Mouse (Mus musculus): ENCODE measurements around the gene Tmem164.

The Tmem164 gene

DNA sequence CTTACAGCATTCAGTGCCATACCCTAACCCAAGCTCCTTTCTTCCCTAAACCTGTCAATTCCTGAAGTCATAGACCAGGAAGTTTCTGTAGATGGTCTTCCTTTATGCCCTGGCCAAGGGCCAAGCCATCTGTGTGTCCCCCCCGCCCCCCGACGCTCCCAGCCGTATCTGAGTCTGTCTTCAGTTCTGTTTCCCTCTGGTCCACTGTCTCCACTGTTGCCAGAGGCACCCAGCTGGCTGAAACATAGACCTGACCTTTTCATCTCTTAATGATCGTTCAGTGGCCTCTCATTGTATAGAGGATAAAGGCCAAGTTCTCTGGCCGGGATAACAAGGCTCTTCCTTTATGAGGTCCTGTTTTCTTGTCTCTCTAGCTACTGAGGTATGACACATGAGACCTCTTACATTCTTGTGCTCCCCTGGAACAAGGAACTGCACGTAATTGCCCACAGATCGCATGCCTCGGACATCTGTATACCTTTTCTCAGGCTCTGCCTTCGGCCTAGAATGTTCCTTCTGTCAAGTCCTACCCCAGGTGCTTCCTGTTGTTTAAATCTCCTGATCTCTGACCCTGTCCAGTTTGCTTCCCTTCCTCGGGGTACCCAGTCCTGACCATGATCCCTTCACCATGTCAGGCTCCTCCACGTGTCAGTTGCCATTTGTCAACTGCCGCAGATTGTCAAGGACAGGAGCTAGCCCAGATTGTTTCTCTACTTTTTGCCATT lies 147.1 kb downstream of the Tmem164 start:
- no peak for DNase-seq (ENCODE audit: low read depth, low spot score)

DNA sequence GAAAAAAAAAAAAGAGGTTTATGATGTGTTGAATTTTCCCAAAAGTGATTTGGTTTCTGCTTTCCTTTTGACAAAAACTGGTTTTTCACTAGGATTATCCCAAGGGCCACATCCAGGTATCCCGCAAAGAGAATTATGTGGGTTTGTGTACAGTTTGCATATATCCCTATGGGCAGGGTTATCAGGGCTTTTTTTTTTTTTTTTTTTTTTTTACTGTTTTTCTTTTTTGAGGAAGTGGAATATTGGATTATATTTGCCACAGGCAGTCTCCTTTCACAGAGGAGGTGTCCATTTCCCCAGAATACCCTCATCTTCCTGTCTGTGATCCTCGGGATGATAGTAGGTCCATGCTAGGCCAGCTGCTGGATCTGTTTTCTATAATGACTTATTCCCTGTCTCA lies 148.1 kb downstream of the Tmem164 start:
- no peak for DNase-seq (ENCODE audit: low read depth, low spot score)

DNA sequence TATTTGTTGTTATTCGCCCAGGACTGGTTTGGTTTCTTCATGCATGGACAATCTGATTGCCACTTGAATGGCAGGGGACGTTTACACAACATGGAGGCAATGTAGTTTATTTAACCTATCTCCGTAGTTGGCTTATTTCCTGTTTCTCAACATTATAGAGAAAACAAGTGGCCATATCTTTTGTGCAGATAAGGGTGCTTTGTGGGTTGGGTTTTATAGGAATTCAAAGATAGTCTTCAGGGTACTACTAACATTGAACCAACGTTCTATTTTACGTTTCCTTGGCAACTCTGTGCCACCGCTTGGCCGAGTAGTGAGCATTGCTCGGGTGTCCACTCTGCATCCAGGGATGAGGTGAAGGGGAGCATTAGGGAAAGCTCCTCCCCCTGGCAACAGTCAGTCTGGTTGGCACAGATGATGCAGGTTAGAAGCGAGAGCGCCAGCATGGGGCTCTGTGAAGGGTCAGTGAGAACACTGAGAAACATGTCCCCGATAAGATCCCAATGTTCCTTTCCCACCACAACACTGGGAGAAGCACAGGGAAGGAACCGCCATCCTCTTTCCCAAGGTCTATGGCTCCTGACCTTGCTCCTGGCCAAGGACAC lies 148.8 kb downstream of the Tmem164 start:
- no peak for DNase-seq (ENCODE audit: low read depth, low spot score)

DNA sequence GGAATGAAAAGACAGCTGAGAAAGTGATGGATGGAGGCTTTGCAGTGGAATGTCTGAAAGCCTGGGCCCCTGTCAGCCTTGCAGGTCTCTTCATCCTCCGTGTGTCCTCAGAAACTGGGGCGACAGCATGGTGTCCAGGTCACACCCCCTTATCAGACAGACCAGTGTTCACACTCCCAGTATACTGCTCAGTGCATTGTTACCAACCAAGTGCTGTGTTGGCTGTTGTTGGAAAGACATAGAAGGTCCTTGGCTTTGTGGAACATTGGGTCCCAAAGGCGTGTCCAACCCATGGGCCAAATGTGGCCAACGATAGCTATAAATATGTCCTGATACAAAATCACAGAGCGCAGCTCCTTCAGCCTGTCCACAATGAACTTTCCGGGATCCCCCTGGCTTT lies 149.4 kb downstream of the Tmem164 start:
- DNase-seq (ENCODE audit: low read depth, low spot score): no peak

DNA sequence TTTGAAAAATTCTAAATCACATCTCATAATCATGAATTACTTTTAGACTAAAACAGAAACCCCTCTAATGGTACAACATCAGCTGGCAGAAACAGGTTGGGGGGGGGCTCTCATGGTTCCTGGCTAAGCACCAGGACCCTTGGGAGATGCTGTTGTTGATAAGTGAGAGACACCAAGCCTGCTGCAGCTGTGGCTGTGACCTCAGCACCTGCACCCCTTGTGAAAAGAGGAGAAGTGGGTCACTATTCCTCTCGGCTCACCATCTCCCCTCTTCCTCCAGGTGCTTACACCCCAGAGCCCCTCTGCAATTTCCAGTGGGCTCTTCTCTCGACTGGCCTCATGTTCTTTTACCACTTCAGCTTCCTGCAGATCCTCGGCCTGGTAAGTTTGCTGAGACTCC lies 151.0 kb downstream of the Tmem164 start:
- no peak for DNase-seq (ENCODE audit: low read depth, low spot score)

DNA sequence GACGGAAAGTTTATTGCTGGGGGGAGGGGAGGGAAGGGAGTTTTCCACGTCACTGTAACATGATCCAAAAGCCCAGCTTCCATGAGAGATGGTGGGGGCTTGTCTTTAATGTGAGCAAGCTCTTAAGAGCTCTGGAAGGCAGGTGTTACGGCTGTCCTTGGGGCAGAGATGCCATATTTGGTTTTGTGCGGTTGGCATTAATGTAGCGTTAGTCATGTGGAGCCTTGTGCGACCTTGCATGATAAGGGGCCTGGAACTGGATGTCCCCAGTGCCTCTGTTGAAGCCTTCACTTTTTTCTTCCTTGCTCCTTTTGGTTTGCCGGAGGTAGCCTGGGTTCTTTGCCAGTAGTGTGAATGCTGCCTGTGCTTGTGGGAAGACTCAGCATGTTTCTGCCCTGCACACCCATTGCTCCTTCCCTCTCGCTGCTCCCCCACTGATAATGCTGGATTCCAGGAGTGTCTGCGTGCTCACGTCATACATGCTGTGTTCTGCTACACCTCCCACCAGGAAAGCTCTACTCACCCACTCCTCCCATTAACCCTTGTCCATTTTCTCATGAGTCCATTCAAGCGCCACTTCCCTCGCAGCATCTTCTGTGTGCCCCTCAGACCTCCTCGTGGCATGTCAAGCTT lies 152.1 kb downstream of the Tmem164 start:
- DNase-seq (ENCODE audit: low read depth, low spot score): no peak

DNA sequence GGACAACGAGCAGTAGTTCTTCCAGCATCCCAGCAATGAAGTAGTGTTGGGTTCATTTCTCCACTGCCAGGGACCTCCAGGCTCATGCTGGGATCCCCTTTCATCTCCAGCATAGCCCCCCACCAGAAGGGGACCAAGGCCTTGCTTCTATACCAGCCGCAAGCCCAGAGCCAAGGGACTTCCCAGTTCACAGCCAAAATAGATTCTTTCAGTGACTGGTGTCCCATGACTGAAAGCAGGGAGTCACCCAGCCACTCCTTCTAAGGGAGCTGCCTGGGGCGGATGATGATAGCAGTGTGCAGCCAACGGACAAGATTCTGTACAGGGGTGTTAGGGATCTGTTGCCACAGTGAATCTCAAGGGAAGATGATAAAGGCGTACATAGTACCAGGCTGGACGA lies 153.6 kb downstream of the Tmem164 start:
- DNase-seq (ENCODE audit: low read depth, low spot score): no peak

DNA sequence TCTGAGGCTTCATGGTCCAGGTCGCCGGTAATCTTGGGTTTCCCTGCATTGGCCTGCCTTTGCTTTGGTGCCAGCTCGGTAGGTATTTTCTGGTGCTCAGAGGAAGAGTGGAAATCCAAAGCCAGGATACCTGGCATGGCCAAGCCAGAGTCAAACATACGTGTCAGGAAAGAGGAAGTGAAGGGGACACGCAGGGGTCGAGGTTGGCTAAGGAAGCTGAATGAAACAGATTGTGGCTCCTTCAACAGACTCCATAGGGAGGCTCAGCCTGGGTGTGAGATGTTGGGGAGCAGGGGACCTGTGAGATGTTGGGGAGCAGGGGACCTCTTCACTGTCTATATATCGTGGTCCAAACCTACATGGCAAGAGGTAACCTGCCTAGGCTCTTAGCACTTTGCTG lies 155.2 kb downstream of the Tmem164 start:
- no peak for DNase-seq (ENCODE audit: low read depth, low spot score)

DNA sequence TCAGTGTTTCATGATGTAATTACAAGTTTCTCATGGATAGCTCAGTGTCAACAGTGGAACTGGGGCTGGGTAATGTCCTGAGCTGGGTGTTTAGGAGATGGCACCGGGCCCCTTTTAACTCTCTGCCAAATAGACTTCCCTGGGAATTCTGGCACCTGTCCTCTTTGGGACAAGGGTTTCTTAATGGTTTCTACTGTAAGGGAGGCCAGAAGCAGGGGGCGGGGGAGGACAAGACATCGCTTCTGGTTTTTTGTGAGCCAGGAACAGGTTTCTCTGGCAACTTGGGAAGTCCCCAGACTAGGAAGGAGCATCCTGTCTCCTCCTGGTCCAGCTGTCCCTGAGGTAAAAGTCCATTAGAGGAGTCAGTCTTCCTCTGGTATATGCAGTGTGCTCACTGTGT lies 156.1 kb downstream of the Tmem164 start:
- no peak for DNase-seq (ENCODE audit: low read depth, low spot score)

DNA sequence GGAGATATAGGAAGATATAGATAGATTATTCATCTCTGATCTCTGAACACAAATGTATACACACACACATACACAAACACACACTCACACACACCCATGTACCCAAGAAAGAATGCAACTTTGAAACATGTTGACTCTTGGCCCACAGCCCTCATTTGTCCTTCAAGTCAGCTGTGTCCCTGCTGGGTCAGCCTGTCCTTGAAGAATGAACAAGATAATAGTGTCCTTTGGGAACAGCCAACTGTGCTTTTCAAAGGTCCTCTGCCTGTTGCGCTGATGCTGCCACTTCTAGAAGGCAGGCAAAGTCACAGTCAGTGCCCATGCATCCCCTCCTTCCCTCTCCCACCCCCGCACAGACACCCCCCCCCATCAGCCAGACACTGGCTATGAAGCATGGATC lies 157.6 kb downstream of the Tmem164 start:
- no peak for DNase-seq (ENCODE audit: low read depth, low spot score)

DNA sequence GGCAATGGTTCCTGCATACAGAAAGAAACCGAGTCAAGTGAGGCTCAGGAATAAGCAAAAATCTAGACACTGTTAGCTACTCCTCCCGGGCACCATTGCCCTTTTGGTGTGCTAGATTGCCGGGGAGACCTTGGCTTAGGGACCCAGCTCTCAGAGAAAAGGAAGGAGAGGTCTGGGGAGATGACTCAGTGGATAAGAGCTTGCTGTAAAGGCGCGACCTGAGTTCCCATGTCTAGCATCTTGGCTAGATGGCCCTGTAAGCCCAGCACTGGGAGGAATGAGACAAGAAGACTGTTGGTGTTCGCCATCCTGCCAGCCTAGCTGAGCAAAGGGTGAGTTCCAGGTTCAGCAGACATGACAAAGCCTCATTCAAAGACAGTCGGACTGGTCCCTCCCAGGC lies 158.2 kb downstream of the Tmem164 start:
- DNase-seq (ENCODE audit: low read depth, low spot score): no peak

DNA sequence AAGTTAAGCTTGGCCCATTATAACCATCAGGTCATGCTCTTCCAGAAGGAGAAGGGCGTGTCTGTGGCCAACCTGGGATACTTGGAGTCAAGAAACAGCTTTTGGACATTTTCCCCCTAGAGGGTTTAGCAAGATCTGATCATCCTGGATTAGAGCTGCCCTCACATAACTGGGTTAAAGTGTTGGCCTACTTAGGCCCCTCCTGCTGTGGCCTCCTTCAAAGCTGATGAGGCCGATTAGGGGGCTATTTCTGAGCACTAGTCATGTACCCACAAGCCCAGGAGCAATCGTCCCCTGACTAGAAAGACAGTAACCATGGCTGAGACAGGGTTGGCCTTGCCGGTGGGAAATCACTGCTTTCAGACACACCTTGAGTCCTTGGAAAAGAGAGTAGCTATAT lies 160.7 kb downstream of the Tmem164 start:
- DNase-seq (ENCODE audit: low read depth, low spot score): no peak

DNA sequence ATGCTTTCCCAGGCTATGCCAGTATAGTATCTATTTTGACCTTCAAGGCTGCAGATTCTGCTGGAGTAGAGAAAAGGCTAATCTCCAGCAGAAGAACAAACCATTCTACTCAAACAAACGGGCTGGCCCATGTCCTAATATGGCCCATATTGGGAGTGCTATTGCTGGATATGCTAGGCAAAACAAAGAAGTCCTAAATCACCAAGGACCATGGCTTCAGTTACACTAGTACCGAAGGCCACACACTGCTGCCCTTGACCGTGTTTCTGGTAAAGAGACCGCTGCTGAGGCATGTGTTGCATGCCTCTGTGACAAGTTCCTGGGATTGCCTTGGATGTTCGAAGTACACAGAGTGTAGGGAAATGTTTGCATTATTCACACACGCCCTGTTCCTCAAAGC lies 165.1 kb downstream of the Tmem164 start:
- DNase-seq (ENCODE audit: low read depth, low spot score): no peak

DNA sequence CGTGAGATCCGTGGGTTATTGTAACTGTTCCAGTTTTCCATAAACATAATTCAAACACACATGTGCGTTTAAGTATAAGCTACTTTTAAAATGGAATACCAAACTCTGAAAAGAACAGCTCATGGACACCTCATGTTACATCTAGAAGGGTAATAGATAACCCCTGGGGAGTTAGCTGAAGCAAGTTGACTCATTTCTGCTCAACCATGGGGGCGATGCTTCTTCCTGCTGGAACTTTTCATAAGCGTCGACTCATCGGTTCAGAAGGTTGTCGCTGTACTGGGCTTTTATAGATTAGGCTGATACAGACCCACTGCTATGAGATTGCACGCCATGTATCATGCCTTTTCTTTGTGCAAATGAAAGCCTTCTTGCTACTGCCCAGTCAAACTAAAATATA lies 166.8 kb downstream of the Tmem164 start:
- DNase-seq (ENCODE audit: low read depth, low spot score): no peak

DNA sequence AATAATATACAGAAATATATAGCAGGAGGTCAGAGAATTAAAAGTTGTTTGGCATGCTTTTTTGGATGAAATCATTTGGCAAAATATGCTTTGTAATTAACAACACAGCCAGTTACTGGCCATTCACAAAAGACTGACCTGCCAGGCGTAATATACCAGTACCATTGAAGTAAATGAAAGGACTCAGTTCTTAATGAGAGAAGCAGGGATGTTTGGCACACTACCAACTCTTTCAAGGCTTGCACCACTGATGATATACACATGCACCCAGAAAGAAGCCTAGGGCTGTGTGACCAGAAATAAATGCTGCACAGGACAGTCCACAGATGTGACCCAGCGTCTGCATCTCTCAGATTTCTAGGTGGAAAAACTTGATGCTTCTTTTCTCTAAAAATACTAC lies 188.6 kb downstream of the Tmem164 start:
- DNase-seq (ENCODE audit: low read depth, low spot score): no peak

DNA sequence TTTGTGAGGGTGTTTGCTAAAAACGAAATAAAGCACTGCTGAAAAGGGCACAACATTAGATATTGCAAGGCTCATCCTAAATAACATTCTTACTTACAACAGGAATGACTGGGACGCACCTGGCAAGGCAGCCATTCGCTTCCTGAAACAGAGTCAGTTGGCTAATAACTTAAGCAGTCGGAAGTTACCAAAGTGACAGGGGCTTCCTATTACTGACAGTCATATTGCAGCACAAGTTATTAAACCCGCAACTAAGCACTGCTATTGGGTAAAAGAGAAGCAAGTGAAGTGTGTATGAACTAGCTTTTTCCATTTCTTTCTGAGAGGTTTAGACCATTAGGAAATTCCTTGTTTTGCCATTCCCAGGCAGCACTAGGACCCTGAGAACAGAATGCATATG lies 201.0 kb downstream of the Tmem164 start:
- DNase-seq (ENCODE audit: low read depth, low spot score): no peak

DNA sequence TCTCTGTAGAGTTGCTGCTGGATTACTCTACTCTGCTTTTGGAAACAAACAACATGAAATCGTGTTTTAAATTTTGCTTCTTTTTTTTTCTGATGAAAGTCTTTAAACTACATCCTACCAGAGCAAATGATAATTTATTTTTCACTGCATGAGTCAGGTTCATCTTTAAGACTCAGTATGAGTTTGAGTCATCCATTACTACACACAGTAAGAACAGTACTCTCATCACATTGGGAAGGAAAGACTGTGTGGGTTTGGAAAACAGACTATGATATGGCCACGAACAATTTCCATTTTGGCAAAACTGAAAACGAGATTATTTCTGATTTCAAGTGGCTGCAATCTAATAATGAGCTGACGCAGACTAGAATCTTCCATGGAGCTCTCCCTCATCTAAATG lies 202.4 kb downstream of the Tmem164 start:
- no peak for DNase-seq (ENCODE audit: low read depth, low spot score)

DNA sequence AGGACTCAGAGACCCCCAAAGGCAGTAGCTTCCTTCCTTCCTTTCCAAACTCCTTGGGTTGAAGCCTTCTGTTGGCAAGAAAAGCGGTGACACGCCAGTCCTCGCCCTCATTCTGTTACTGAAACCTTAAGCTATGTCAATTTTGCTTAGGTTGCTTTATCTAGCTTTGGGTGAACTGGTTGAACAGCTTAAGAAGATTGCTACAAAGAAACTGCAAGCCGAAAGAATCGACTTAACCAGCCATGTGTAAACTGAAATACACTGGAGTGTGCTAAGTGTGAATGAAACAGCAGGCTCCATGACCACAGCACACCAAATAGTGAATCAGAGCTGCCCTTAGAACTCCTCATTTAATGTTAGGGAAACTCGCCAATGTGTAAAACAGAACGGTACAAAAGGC lies 204.8 kb downstream of the Tmem164 start:
- no peak for DNase-seq (ENCODE audit: low read depth, low spot score)

Data from WW6 (cell line).